Mouse (Mus musculus): ENCODE results near the gene 1700056E22Rik. TPM values are rescaled to one million over a fixed set of nuclear protein-coding genes. Genes with fewer than 3 reads are reported as not detected.

1700056E22Rik gene
- total RNA-seq, 1 experiment: 1.1 TPM

DNA sequence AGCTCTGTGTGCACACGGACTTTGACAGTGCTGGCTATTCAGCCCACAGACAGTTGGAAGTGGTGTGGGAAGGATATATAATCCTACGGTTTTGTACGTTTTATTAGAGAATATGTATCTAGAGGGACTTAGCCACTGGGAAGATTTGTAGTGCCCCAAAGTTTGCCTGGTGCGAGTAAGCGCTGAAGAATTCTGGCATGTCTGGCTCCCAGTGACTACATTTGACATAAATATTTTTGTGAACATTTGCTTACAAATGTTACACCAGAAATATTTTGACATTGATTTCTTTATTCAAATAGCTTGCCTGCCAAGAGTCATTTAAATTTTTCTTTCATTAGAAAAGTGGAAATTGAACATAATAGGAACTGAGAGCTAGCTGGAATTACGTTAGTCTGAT is 42.0 kb upstream of the 1700056E22Rik start:
- in situ Hi-C loops (cut with MboI; ENCODE audit: low sequenced_read_pairs in 2 of 2, unreplicated experiment in 2 of 2): no loop called here
- Histone ChIP-seq H3K4me1 (ENCODE audit: control insufficient read depth in 2 of 2, insufficient read depth in 2 of 2, low read length in 2 of 2, poor library complexity in 1 of 2) (no peaks in the 10 kb centered on the region), H3K9ac (ENCODE audit: insufficient read depth, low read depth, low read length, poor library complexity, severe bottlenecking) (no peak overlapping the region), H3K4me3 (ENCODE audit: insufficient read depth in 1 of 2, low read depth in 1 of 2, low read length in 2 of 2, poor library complexity in 1 of 2, severe bottlenecking in 1 of 2) (no peak overlapping the region), H3K36me3 (ENCODE audit: control insufficient read depth, insufficient read depth, low read length, poor library complexity, severe bottlenecking) (no peaks in the 10 kb centered on the region), H3K9me3 (ENCODE audit: control insufficient read depth, insufficient read depth, low read depth, low read length) (no peaks in the 10 kb centered on the region), H3K27ac (ENCODE audit: insufficient read depth, low read depth, low read length, poor library complexity, severe bottlenecking) (no peak overlapping the region)
- no peak for DNase-seq (ENCODE audit: low read depth, low spot score)
- no peak for TF ChIP-seq CHD2 (IDR thresholded peaks at IDR 0.05; ENCODE audit: low read depth, low read length)
- no peak for TF ChIP-seq ZC3H11A (IDR thresholded peaks at IDR 0.05; ENCODE audit: borderline replicate concordance, low read depth, low read length)
- no peak for TF ChIP-seq MAFK (IDR thresholded peaks at IDR 0.05; ENCODE audit: insufficient read depth, low read depth, low read length)
- TF ChIP-seq HCFC1 (IDR thresholded peaks at IDR 0.05; ENCODE audit: borderline replicate concordance, insufficient read depth, low read length): no peak
- no peak for TF ChIP-seq ZNF384 (IDR thresholded peaks at IDR 0.05; ENCODE audit: low read depth, low read length)

DNA sequence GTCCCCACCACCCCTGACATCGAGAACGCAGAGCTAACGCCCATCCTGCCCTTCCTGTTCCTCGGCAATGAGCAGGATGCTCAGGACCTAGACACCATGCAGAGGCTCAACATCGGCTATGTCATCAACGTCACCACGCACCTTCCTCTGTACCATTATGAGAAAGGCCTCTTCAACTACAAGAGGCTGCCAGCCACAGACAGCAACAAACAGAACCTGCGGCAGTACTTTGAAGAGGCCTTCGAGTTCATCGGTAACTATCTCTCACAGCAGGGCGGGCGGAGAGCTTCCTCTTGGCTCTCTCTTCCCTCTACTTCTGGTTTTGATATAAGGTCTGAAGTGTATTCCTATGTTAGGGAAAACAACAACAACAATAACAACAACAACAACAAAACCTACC is 34.9 kb upstream of the 1700056E22Rik start:
- no peak overlapping the region for H3K4me3 ChIP-seq (ENCODE audit: insufficient read depth in 1 of 2, low read depth in 1 of 2, low read length in 2 of 2, poor library complexity in 1 of 2, severe bottlenecking in 1 of 2)
- no peak for DNase-seq (ENCODE audit: low read depth, low spot score)
- H3K27ac ChIP-seq (ENCODE audit: insufficient read depth, low read depth, low read length, poor library complexity, severe bottlenecking): no peak overlapping the region
- no peaks in the 10 kb centered on the region for H3K36me3 ChIP-seq (ENCODE audit: control insufficient read depth, insufficient read depth, low read length, poor library complexity, severe bottlenecking)
- H3K9ac ChIP-seq (ENCODE audit: insufficient read depth, low read depth, low read length, poor library complexity, severe bottlenecking): no peak overlapping the region
- H3K9me3 ChIP-seq (ENCODE audit: control insufficient read depth, insufficient read depth, low read depth, low read length): no peaks in the 10 kb centered on the region
- H3K4me1 ChIP-seq (ENCODE audit: control insufficient read depth in 2 of 2, insufficient read depth in 2 of 2, low read length in 2 of 2, poor library complexity in 1 of 2): no peaks in the 10 kb centered on the region
- in situ Hi-C loops (cut with MboI; ENCODE audit: low sequenced_read_pairs in 2 of 2, unreplicated experiment in 2 of 2): no loop called here
- no peak for TF ChIP-seq ZNF384 (IDR thresholded peaks at IDR 0.05; ENCODE audit: low read depth, low read length)
- TF ChIP-seq HCFC1 (IDR thresholded peaks at IDR 0.05; ENCODE audit: borderline replicate concordance, insufficient read depth, low read length): no peak
- TF ChIP-seq ZC3H11A (IDR thresholded peaks at IDR 0.05; ENCODE audit: borderline replicate concordance, low read depth, low read length): no peak
- no peak for TF ChIP-seq CHD2 (IDR thresholded peaks at IDR 0.05; ENCODE audit: low read depth, low read length)
- no peak for TF ChIP-seq MAFK (IDR thresholded peaks at IDR 0.05; ENCODE audit: insufficient read depth, low read depth, low read length)

DNA sequence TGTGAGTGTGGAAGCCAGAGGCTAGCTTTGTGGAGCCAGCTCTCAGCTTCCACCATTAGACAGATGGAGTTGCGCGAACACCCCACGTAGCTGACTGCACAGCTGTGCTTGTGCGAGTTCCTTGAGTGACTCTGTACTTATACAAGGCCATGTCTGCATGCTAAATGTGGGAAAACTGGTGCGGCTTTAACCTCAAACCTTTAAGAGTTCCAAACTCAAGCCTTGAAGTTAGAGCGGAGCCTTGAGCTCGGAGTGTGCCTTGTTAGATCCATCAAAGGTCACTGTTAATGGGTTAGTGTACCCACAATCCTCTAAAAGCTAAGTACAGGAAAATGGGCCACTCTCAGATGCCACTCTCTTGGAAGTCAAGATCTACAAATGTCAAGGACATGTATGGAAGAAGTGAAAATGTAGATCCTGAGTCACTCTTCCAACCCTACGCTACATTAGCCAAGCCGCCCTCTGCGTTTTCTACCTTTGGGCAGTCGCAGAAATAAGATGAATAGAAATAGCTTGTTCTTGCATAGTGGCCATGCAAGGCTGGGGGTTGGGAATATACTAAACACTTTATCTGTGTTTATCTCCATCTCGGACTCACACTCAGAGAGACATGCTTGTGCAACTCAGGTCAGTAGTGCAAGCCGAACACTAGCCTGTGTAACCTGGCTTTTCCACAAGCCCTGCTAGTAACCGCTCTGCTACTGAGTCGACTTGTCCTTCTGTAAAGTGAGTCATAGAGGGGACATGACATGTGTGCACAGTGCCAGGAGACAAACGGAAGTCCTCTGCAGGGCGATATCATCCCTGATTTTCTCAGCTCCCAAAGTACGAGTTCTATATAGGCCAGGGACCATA is 33.8 kb upstream of the 1700056E22Rik start:
- no peak for DNase-seq (ENCODE audit: low read depth, low spot score)
- Histone ChIP-seq H3K4me1 (ENCODE audit: control insufficient read depth in 2 of 2, insufficient read depth in 2 of 2, low read length in 2 of 2, poor library complexity in 1 of 2) (no peaks in the 10 kb centered on the region), H3K36me3 (ENCODE audit: control insufficient read depth, insufficient read depth, low read length, poor library complexity, severe bottlenecking) (no peaks in the 10 kb centered on the region), H3K9me3 (ENCODE audit: control insufficient read depth, insufficient read depth, low read depth, low read length) (no peaks in the 10 kb centered on the region), H3K4me3 (ENCODE audit: insufficient read depth in 1 of 2, low read depth in 1 of 2, low read length in 2 of 2, poor library complexity in 1 of 2, severe bottlenecking in 1 of 2) (no peak overlapping the region), H3K27ac (ENCODE audit: insufficient read depth, low read depth, low read length, poor library complexity, severe bottlenecking) (no peak overlapping the region), H3K9ac (ENCODE audit: insufficient read depth, low read depth, low read length, poor library complexity, severe bottlenecking) (no peak overlapping the region)
- in situ Hi-C loops (cut with MboI; ENCODE audit: low sequenced_read_pairs in 2 of 2, unreplicated experiment in 2 of 2): no loop called here
- TF ChIP-seq MAFK (IDR thresholded peaks at IDR 0.05; ENCODE audit: insufficient read depth, low read depth, low read length) (no peak), ZNF384 (IDR thresholded peaks at IDR 0.05; ENCODE audit: low read depth, low read length) (no peak), HCFC1 (IDR thresholded peaks at IDR 0.05; ENCODE audit: borderline replicate concordance, insufficient read depth, low read length) (no peak), ZC3H11A (IDR thresholded peaks at IDR 0.05; ENCODE audit: borderline replicate concordance, low read depth, low read length) (no peak), CHD2 (IDR thresholded peaks at IDR 0.05; ENCODE audit: low read depth, low read length) (no peak)

DNA sequence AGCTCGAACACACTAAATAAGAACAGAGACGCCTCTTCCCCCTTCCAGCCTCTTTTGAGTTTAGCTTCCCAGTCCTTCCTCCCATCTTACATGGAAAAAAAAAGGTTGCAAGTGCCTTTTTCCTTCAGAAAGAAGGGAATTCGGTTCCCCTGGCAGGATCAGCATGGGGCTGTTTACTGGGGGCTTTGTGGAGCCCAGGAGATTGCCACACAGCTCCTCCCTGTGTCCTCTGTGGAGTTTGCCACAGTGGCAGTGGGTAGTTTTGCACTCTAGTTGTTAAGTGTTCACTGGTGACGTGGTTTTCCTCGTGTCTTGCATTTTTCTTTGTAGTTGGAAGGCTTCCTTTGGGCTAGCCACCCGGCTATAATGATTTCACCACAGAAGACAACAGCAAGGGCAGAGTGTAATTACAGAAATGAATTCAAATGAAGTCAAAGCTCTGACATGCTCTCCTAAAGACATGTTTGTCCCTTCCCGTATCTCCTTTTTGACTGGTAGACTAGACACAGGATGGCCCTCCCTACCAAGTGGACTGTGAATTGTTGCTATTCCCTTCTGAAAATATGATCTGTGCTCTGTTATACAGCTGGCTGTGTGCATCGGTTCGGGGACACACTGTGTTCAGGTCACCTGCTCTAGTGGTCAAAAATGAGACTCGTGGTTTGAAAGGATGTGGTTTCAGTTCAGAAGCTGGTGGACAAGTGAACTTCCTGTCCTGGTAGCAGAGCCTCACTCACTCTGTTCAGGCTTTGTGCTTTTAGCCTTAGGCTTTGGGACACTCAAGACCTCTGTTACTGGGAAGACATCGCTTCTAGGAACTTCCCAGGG is 32.6 kb upstream of the 1700056E22Rik start:
- Histone ChIP-seq H3K4me1 (ENCODE audit: control insufficient read depth in 2 of 2, insufficient read depth in 2 of 2, low read length in 2 of 2, poor library complexity in 1 of 2) (no peaks in the 10 kb centered on the region), H3K9me3 (ENCODE audit: control insufficient read depth, insufficient read depth, low read depth, low read length) (no peaks in the 10 kb centered on the region), H3K9ac (ENCODE audit: insufficient read depth, low read depth, low read length, poor library complexity, severe bottlenecking) (no peak overlapping the region), H3K36me3 (ENCODE audit: control insufficient read depth, insufficient read depth, low read length, poor library complexity, severe bottlenecking) (no peaks in the 10 kb centered on the region), H3K4me3 (ENCODE audit: insufficient read depth in 1 of 2, low read depth in 1 of 2, low read length in 2 of 2, poor library complexity in 1 of 2, severe bottlenecking in 1 of 2) (no peak overlapping the region), H3K27ac (ENCODE audit: insufficient read depth, low read depth, low read length, poor library complexity, severe bottlenecking) (no peak overlapping the region)
- in situ Hi-C loops (cut with MboI; ENCODE audit: low sequenced_read_pairs in 2 of 2, unreplicated experiment in 2 of 2): no loop called here
- no peak for DNase-seq (ENCODE audit: low read depth, low spot score)
- TF ChIP-seq ZNF384 (IDR thresholded peaks at IDR 0.05; ENCODE audit: low read depth, low read length) (no peak), ZC3H11A (IDR thresholded peaks at IDR 0.05; ENCODE audit: borderline replicate concordance, low read depth, low read length) (no peak), MAFK (IDR thresholded peaks at IDR 0.05; ENCODE audit: insufficient read depth, low read depth, low read length) (no peak), HCFC1 (IDR thresholded peaks at IDR 0.05; ENCODE audit: borderline replicate concordance, insufficient read depth, low read length) (no peak), CHD2 (IDR thresholded peaks at IDR 0.05; ENCODE audit: low read depth, low read length) (no peak)
